Mouse (Mus musculus): Measurements from ENCODE around the gene Tssk6. TPM values are rescaled to one million over a fixed set of nuclear protein-coding genes. Genes with fewer than 3 reads are reported as not detected.
"Not testable (repeated sequence)": the region's sequence is repeated elsewhere in the genome, so short reads cannot be mapped to it uniquely, and the experiment has no call there.

The Tssk6 gene
- total RNA-seq, 2 experiments from 2014 or later: not detected

DNA sequence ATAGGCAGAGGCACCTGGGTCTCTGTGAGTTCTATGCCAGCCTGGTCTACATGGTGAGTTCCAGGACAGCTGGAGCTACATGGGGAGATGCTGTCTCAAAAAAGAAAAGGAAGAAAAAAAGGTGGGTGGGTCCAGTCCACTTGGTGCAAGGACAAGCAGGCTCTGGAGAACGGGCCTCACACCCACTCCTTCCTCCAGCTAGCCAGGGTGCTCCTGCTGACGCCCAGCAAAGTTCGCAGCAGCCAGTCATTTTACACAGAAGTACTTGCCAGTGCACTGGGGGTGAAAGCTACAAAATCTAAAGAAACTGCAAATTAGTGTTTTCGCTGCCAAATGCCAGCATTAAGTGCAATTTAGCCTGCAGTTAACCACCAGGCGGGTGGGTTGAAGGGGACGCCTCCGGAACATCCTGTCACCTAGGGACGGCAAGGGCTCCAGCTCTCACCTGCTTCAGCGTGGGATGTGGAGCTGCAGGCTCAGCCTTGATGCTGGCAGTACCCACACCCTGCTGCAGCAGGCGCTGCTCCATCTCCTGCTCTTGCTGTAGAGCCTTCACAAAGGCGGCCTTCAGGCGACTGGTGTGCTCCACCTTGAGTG is 10.6 kb downstream of the Tssk6 start:
- no peak for DNase-seq
- intact Hi-C loops (cut with DNase I): no loop called here

DNA sequence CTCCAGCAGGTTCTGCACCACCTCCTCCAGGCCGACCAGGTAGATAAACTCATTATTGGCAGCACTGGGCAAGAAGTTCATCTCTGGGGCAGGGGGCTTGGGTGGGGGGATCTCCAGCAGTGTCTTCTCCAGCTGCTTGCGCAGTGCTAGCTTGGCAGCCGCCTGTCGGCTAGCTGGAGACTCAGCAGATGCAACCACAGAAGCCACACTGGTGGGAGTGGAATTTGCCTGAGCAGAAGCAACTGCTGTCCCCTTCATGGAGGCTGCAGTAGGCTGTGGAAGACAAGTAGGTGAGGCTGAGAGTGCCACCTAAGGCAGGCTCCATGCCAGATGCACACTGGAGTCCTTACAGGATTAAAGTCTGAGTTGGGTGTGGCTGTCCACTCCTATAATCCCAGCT is 12.5 kb downstream of the Tssk6 start:
- no peak for DNase-seq
- intact Hi-C loops (cut with DNase I): no loop called here

DNA sequence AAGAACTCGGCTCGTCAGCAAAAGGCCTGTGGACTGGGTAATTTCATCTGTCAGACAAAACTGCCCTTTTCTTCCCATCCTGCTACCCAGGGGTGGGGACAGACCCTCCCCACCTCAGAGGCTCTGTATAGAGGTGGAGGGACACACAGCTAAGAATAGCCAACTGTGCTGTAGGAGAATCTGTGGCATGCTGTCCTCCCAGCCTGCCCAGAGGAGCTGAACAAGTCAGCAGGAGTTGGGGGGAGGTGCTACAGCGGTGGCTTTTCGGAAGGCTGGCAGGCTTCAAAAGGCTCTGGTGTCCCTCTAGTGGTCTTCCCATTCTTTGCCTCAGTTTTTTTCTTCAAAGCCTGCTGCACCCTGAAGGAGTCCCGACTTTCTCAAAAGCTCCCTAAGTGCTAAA is 13.8 kb downstream of the Tssk6 start:
- intact Hi-C loops (cut with DNase I): loop anchor here (5.0 kb wide), 2 partner anchors 207 to 307 kb away; partner anchors contain the start of gene Ncan
- no peak for DNase-seq

- intact Hi-C loops (cut with DNase I): loop anchor here (2.0 to 5.0 kb wide), 4 partner anchors 44 to 304 kb away; partner anchors contain the start of gene Ncan
- no peak for DNase-seq
Measured at GRCm38 (mm10) chr8:69918506-69918905, 16.5 kb downstream of the Tssk6 start.

DNA sequence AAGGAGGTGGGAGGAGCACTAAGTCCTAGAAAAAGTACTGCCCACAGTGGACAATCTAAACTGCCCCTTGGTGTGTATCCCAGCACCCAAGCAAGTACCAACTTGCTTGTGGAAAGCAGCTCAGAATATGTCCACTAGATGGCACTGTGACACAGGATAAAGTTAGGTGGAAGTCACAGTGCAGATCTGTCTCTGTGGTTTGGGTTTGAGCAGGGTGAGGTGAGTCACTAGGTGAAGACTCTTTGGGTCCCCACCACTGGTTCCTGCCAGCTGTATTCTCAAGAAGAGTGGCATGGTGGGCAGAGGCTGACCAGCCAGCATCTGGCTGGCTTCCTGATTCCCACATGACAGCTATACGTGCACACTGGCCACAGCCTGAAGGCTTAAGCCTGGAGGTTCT is 17.0 kb downstream of the Tssk6 start:
- intact Hi-C loops (cut with DNase I): loop anchor here (1.0 to 5.0 kb wide), 5 partner anchors 44 to 303 kb away; partner anchors contain the start of gene Ncan
- DNase-seq: peak; percentile 77 to 82

DNA sequence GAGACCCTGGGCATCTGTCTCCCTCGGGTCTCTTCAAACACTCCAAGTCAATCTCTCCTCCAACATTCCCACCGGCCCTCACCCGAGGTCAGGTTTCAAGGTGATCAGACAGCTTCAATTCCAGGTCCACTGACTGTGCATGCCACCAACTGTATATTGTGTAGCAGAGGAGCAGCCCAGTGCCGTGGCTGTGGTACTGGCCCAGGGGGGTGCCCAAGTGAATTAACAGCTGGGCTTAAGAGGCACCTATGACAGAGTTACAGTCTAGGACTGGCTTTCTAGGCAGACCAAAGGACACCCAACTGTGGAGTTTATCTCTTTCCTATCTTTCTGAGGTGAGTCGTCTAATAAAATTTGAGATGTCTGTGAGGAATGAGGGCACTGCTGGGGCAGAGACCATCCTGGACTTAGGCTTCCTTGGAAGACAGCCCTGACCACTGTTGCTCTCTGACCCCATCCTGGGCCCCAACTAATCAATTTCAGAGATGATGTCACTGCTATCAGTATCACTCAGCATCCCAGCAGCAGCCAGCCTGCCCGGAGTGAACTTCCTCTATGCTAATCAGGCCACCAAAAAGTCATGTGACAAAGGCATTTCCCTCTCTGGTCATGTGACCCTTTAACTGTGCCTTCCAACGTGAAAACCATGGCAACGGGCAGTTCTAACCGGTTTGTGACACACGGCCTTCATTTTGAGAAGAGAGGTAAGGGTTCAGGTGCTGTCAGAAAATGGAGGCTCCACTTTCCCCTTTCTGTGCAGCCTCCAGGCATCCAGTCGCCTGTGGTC is 18.1 kb downstream of the Tssk6 start:
- peak; percentile 36 to 46 for DNase-seq
- intact Hi-C loops (cut with DNase I): loop anchor here (1.0 to 5.0 kb wide), 6 partner anchors 45 to 302 kb away; partner anchors contain the start of gene Ncan

- intact Hi-C loops (cut with DNase I): no loop called here
- DNase-seq: no peak
Measured at GRCm38 (mm10) chr8:69921141-69921540, 19.2 kb downstream of the Tssk6 start.

- DNase-seq: no peak
- intact Hi-C loops (cut with DNase I): no loop called here
Measured at GRCm38 (mm10) chr8:69923986-69924385, 22.0 kb downstream of the Tssk6 start.

DNA sequence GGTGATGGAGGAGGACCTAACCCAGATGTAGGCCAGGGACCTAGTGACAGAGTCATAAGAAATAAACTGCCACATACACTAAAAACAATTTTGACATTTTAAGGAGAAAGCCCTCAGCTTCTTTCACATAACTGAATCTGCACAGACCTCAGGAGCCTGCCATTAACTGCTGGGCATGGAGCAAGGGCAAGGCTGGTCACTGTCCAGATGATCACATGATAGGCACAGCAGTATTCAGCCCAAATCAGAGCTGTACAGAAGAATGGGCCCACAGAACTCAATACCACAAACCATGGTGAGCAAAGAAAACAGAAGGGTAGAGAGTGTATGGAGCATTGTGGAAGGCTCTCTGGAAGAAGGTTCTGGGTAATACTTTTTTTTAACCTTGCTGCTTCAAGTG is 24.9 kb downstream of the Tssk6 start:
- no peak for DNase-seq
- intact Hi-C loops (cut with DNase I): no loop called here

DNA sequence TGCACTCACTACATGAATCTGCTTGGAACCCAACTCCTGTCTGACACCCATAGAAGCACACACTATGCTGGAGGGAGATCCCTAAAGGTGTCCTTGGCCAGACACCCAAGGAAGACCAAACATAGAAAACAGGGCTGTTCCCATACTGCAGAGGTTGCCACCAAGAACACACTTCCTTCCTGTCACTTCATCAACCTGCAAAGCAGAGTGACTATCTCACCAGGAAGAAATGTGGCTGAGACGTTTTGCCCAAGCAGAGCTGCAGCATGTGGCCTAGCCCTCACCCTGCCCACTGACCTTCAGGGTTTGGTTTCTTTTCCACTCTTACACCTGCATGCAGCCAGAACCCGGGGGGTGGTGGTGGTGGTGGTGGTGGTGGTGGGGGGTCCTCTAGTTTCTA is 31.8 kb downstream of the Tssk6 start:
- no peak for DNase-seq
- intact Hi-C loops (cut with DNase I): no loop called here

- intact Hi-C loops (cut with DNase I): no loop called here
- no peak for DNase-seq
Measured at GRCm38 (mm10) chr8:69934582-69934981, 32.6 kb downstream of the Tssk6 start.

- intact Hi-C loops (cut with DNase I): no loop called here
- DNase-seq: no peak
Measured at GRCm38 (mm10) chr8:69935431-69935830, 33.4 kb downstream of the Tssk6 start.

- peak; percentile 31 to 44 for DNase-seq
- intact Hi-C loops (cut with DNase I): no loop called here
Measured at GRCm38 (mm10) chr8:69936050-69936794, 34.2 kb downstream of the Tssk6 start.

DNA sequence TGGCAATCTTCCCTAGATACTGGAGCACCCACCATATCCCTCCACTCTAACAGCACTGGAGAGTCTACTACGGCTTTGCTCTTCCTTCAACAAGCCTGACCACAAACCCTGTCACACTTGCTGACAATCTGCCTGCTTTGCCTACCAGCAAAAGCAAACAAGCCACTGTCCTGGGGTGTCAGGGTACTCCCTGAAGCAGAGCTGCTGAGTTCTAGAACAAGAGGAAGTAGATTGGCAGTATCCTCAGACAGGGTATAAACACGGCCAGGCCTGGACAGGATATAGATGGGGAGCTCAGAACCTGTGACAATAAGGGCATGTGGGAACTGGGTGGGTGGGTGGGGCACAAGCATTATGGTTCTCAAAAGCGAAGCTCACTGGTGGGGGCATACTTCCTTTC is 35.5 kb downstream of the Tssk6 start:
- DNase-seq: no peak
- intact Hi-C loops (cut with DNase I): no loop called here

DNA sequence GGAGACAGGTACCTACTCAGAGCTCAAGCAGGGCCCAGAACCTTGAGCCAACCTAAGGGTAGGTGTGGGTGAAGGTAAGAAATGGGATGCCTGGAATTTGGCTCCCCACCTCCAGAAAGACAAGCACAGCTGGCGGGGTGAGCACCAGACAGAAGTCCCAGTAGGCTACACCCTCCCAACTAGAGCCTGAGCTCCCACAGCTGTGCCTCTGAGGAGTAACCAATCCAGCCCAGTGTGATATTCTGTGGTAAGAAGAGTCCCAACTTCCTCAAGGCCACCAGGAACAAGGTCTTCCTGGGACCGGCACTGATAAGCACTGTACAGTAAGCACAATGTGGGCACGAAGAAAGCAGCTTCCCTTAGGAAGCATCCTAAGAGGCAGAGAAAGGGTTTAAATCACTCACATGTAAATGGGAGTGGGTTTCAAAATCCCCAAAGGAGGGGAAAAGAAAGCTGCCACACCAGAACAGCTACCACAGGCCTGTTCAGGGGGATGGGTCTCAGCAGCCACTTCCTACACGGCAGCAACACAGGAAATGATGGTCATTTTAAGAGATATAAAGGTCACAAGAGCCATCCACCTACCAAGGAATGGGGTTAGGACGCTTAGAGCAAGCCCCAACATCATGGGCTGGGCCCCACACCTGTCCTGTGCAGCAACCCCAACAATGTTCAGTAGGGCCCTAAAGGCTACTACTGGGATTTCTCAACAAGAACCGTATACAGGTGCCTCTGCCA is 36.4 kb downstream of the Tssk6 start:
- no peak for DNase-seq
- intact Hi-C loops (cut with DNase I): loop anchor here (2.0 kb wide), 1 partner anchor 34 kb away; no protein-coding TSS in a partner anchor

DNA sequence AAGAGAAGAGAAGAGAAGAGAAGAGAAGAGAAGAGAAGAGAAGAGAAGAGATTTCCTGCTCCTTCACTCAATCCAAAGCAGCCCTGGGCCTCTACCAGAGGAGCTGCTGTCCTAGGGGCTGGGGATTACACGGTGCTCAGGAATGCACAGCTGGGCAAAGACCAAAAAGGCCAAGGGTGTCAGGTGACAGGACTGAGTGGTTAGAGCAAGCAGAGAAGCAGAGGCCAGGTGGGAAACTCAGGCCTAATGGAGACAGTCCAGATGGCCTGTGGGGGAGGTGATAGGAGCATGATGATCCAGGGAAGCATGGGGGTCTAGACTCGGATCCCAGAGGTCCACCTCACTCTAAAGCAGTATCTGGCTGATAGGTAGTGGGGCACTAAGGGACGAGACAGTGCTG is 37.6 kb downstream of the Tssk6 start:
- no peak for DNase-seq
- intact Hi-C loops (cut with DNase I): loop anchor here (2.0 kb wide), 1 partner anchor 33 kb away; no protein-coding TSS in a partner anchor

DNA sequence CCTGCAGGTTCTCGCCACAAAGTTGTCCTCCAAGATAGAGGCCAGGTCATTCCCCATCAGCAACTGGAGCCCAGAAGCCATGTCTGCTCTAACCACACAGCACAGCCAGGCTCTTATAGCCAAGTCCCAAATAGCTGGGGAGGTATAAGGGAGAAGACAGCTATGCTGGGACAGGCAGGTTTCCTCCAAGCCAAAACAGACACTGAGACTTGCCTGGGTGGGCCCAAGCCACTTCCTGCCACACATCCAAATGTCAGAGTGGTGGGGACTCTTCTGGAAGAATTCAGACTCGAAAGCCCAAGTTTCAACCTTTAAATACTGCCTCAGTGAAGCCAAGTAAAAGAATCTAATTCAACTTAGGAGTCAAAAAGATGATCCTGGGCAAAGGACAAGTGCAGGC is 38.4 kb downstream of the Tssk6 start:
- no peak for DNase-seq
- intact Hi-C loops (cut with DNase I): no loop called here

- DNase-seq: not testable (repeated sequence)
Measured at GRCm38 (mm10) chr8:69942495-69942894, 40.5 kb downstream of the Tssk6 start.

DNA sequence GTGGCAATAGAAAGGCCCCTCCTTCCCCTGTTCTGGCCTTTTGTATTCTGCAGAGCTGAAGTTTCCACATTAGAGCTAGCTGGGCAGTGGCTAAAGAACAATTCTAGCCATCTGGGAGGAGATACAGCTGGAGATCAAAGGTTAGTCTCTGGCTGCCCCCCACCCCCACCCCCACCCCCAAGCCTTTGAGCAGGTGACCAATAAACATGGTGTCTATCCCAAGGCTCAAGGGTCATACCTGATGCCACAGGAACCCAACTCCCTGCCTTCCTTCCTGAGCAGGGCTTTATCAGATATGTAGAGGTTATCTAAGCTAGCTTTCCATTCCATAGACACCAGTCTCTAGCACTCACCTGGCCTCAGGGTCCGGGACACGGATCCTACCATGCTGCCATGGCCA is 48.3 kb downstream of the Tssk6 start:
- no peak for DNase-seq
- intact Hi-C loops (cut with DNase I): no loop called here

More at GRCm38 (mm10) chr8:69942495-69942894, 40.5 kb downstream of the Tssk6 start:
- intact Hi-C loops (cut with DNase I): not testable (repeated sequence)

Measured in heart, postnatal 36 days (tissue).